Mouse (Mus musculus) liver, embryonic 15.5 days (tissue): ENCODE data around the gene Hoxc5. TPM values are rescaled to one million over a fixed set of nuclear protein-coding genes. Genes with fewer than 3 reads are reported as not detected.
A peak's percentile ranks its signal among the peaks of the same experiment; 100 is the strongest.

ENCODE experiments used
- ATAC-seq: fragments of 200-750 bp; cut with Nextera tagmentation; 2 replicates; pipeline ENCODE4 v1.8.0; 2017; ENCODE audit warnings: moderate number of reproducible peaks, mild to moderate bottlenecking, moderate library complexity; ENCODE audit not compliant: insufficient read depth
- H3K27ac ChIP-seq: fragments of 300-500 bp; sonication (generic); replicated peaks from 2 replicates; pipeline ENCODE4 v1.5.1; 2015; ENCODE audit warnings: mild to moderate bottlenecking, inconsistent platforms
- H3K27me3 ChIP-seq: fragments of 300-500 bp; sonication (generic); 2 replicates; pipeline ENCODE4 v1.6.1; 2015; ENCODE audit warnings: mild to moderate bottlenecking, inconsistent platforms
- H3K36me3 ChIP-seq: fragments of 300-500 bp; sonication (generic); replicated peaks from 2 replicates; pipeline ENCODE4 v1.6.1; 2015; ENCODE audit warnings: moderate library complexity, mild to moderate bottlenecking, inconsistent platforms
- H3K4me1 ChIP-seq: fragments of 300-500 bp; sonication (generic); replicated peaks from 2 replicates; pipeline ENCODE4 v1.6.1; 2015; ENCODE audit warnings: inconsistent platforms
- H3K4me2 ChIP-seq: fragments of 300-500 bp; sonication (generic); 2 replicates; pipeline ENCODE4 v1.6.1; 2015; ENCODE audit warnings: moderate library complexity, mild to moderate bottlenecking, inconsistent platforms
- H3K4me3 ChIP-seq: fragments of 300-500 bp; sonication (generic); replicated peaks from 2 replicates; pipeline ENCODE4 v1.5.1; 2015; ENCODE audit warnings: mild to moderate bottlenecking, inconsistent platforms
- H3K9ac ChIP-seq: fragments of 300-500 bp; sonication (generic); 2 replicates; pipeline ENCODE4 v1.6.1; 2015; ENCODE audit warnings: moderate library complexity, mild to moderate bottlenecking, inconsistent platforms
- H3K9me3 ChIP-seq: fragments of 300-500 bp; sonication (generic); replicated peaks from 2 replicates; pipeline ENCODE4 v1.6.1; 2016; ENCODE audit warnings: inconsistent platforms
- WGBS: fragments of 180-500 bp; shearing (Covaris S2); methylation state at CpG from one replicate; pipeline ENCODE4 v1.1.7; 2015; ENCODE audit warnings: mixed read lengths; ENCODE audit not compliant: insufficient replicate concordance; 5-methylcytosine and 5-hydroxymethylcytosine counted together
- polyA plus RNA-seq: library from polyadenylated mRNA; unstranded; fragments of >200 nt; fragmentation: Nextera tagmentation; extraction: Ambion mirVana; gene quantifications from 2 replicates; pipeline ENCODE4 v1.2.1, GENCODE M21; 2015

Hoxc5 gene
- polyA plus RNA-seq, 1 experiment from 2014 or later: 0.22 TPM

- H3K27me3 ChIP-seq: peaks cover 99% of the 10 kb centered on the region
- under 1% methylated on average over 24 of the region's 24 CpGs for WGBS
- ATAC-seq: no peak
Observed at GRCm38 (mm10) chr15:103034043-103034806, 67.0 kb downstream of the Hoxc5 start.

GRCm38 (mm10) chr15:103034807-103035547 lies 67.7 kb downstream of the Hoxc5 start:
- H3K27me3 ChIP-seq: peaks cover 99% of the 10 kb centered on the region
- H3K4me2 ChIP-seq: no peak overlapping the region; the same call in 1 of the 2 replicates
- H3K9me3 ChIP-seq: no peaks in the 10 kb centered on the region
- ATAC-seq: no peak
- no peaks in the 10 kb centered on the region for H3K4me1 ChIP-seq
- under 1% methylated on average over 34 of the region's 34 CpGs for WGBS
- H3K27ac ChIP-seq: no peak overlapping the region
- peak overlapping the region; percentile 21 for H3K4me3 ChIP-seq
- H3K36me3 ChIP-seq: no peaks in the 10 kb centered on the region
- H3K9ac ChIP-seq: no peak overlapping the region

More at GRCm38 (mm10) chr15:103034043-103034806, 67.0 kb downstream of the Hoxc5 start:
- Histone ChIP-seq H3K36me3 (no peaks in the 10 kb centered on the region), H3K9ac (no peak overlapping the region), H3K27ac (no peak overlapping the region), H3K4me2 (peak overlapping the region; percentile 29), H3K4me1 (no peaks in the 10 kb centered on the region), H3K9me3 (no peaks in the 10 kb centered on the region), H3K4me3 (peak overlapping the region; percentile 21)

GRCm38 (mm10) chr15:103035548-103035881 lies 68.3 kb downstream of the Hoxc5 start:
- Histone ChIP-seq H3K4me3 (no peak overlapping the region), H3K9ac (no peak overlapping the region)

GRCm38 (mm10) chr15:103037579-103037978 lies 70.3 kb downstream of the Hoxc5 start:
- Histone ChIP-seq H3K4me2 (no peak overlapping the region), H3K9ac (no peak overlapping the region), H3K27me3 (peaks cover 100% of the 10 kb centered on the region), H3K36me3 (no peaks in the 10 kb centered on the region), H3K9me3 (no peaks in the 10 kb centered on the region), H3K27ac (no peak overlapping the region), H3K4me1 (no peaks in the 10 kb centered on the region), H3K4me3 (no peak overlapping the region)
- ATAC-seq: no peak
- 12% methylated on average over 1 of the region's 1 CpGs for WGBS

More at GRCm38 (mm10) chr15:103035548-103035881, 68.3 kb downstream of the Hoxc5 start:
- Histone ChIP-seq H3K27me3 (peaks cover 99% of the 10 kb centered on the region), H3K4me1 (no peaks in the 10 kb centered on the region), H3K9me3 (no peaks in the 10 kb centered on the region), H3K36me3 (no peaks in the 10 kb centered on the region), H3K4me2 (no peak overlapping the region; the same call in 1 of the 2 replicates), H3K27ac (no peak overlapping the region)
- 2% methylated on average over 14 of the region's 14 CpGs for WGBS
- no peak for ATAC-seq

- H3K4me2 ChIP-seq: no peak overlapping the region
- H3K4me1 ChIP-seq: no peaks in the 10 kb centered on the region
- no peak overlapping the region for H3K27ac ChIP-seq
- H3K9me3 ChIP-seq: no peaks in the 10 kb centered on the region
- H3K36me3 ChIP-seq: no peaks in the 10 kb centered on the region
- no peak overlapping the region for H3K4me3 ChIP-seq
- WGBS: 29% methylated on average over 10 of the region's 10 CpGs
- ATAC-seq: no peak
- H3K27me3 ChIP-seq: peaks cover 100% of the 10 kb centered on the region
- H3K9ac ChIP-seq: no peak overlapping the region
Observed at GRCm38 (mm10) chr15:103038701-103039480, 71.6 kb downstream of the Hoxc5 start.

GRCm38 (mm10) chr15:103039609-103040008 lies 72.4 kb downstream of the Hoxc5 start:
- Histone ChIP-seq H3K4me1 (no peaks in the 10 kb centered on the region), H3K27ac (no peak overlapping the region), H3K4me3 (no peak overlapping the region), H3K9me3 (no peaks in the 10 kb centered on the region), H3K27me3 (peaks cover 100% of the 10 kb centered on the region), H3K36me3 (no peaks in the 10 kb centered on the region), H3K4me2 (no peak overlapping the region), H3K9ac (no peak overlapping the region)
- no peak for ATAC-seq
- 32% methylated on average over 3 of the region's 3 CpGs for WGBS

- no peaks in the 10 kb centered on the region for H3K9me3 ChIP-seq
- no peak overlapping the region for H3K27ac ChIP-seq
- no peak overlapping the region for H3K4me2 ChIP-seq
- H3K27me3 ChIP-seq: peaks cover 99% of the 10 kb centered on the region
- 19% methylated on average over 12 of the region's 12 CpGs for WGBS
- H3K36me3 ChIP-seq: no peaks in the 10 kb centered on the region
- H3K4me1 ChIP-seq: no peaks in the 10 kb centered on the region
- H3K4me3 ChIP-seq: no peak overlapping the region
- no peak overlapping the region for H3K9ac ChIP-seq
- no peak for ATAC-seq
Observed at GRCm38 (mm10) chr15:103040601-103041000, 73.4 kb downstream of the Hoxc5 start.

- H3K27ac ChIP-seq: no peak overlapping the region
- 17% methylated on average over 5 of the region's 5 CpGs for WGBS
- H3K36me3 ChIP-seq: no peaks in the 10 kb centered on the region
- peaks cover 98% of the 10 kb centered on the region for H3K27me3 ChIP-seq
- no peak for ATAC-seq
- H3K4me1 ChIP-seq: no peaks in the 10 kb centered on the region
- no peaks in the 10 kb centered on the region for H3K9me3 ChIP-seq
- no peak overlapping the region for H3K4me3 ChIP-seq
- H3K4me2 ChIP-seq: no peak overlapping the region
- no peak overlapping the region for H3K9ac ChIP-seq
Observed at GRCm38 (mm10) chr15:103041613-103042012, 74.4 kb downstream of the Hoxc5 start.

GRCm38 (mm10) chr15:103042209-103042608 lies 75.0 kb downstream of the Hoxc5 start:
- Histone ChIP-seq H3K36me3 (no peaks in the 10 kb centered on the region), H3K9ac (no peak overlapping the region), H3K27ac (no peak overlapping the region), H3K4me1 (no peaks in the 10 kb centered on the region), H3K9me3 (no peaks in the 10 kb centered on the region), H3K4me2 (no peak overlapping the region), H3K27me3 (peaks cover 96% of the 10 kb centered on the region), H3K4me3 (no peak overlapping the region)
- WGBS: 4% methylated on average over 1 of the region's 1 CpGs
- ATAC-seq: no peak

- no peak for ATAC-seq
- no peak overlapping the region for H3K4me2 ChIP-seq
- H3K36me3 ChIP-seq: no peaks in the 10 kb centered on the region
- H3K27me3 ChIP-seq: peaks cover 85% of the 10 kb centered on the region
- H3K4me1 ChIP-seq: no peaks in the 10 kb centered on the region
- H3K4me3 ChIP-seq: no peak overlapping the region
- no peaks in the 10 kb centered on the region for H3K9me3 ChIP-seq
- 47% methylated on average over 2 of the region's 2 CpGs for WGBS
- H3K9ac ChIP-seq: no peak overlapping the region
- H3K27ac ChIP-seq: no peak overlapping the region
Observed at GRCm38 (mm10) chr15:103051670-103052069, 84.4 kb downstream of the Hoxc5 start.

- Histone ChIP-seq H3K36me3 (no peaks in the 10 kb centered on the region), H3K27ac (no peak overlapping the region), H3K4me1 (no peaks in the 10 kb centered on the region), H3K4me3 (no peak overlapping the region), H3K27me3 (peaks cover 85% of the 10 kb centered on the region), H3K9me3 (no peaks in the 10 kb centered on the region), H3K4me2 (no peak overlapping the region), H3K9ac (no peak overlapping the region)
- no peak for ATAC-seq
Observed at GRCm38 (mm10) chr15:103053210-103053609, 86.0 kb downstream of the Hoxc5 start.
